In genomic region chr1:112388807-112389206, GRCm38 (mm10) we compare ENCODE assay signal across 10 mouse cellular contexts.
DNase-seq lines count a peak whose midpoint lies in the region; ATAC-seq and TF ChIP-seq lines count a peak whose summit lies in the region.
"Had no signal": no experiment of that assay in that cellular context is flagged by ENCODE, and none has a peak within 500 bp of the region (broad histone marks: within the 10 kb centered on the region; RNA-seq: fewer than 3 reads in every experiment).

No protein-coding gene starts in this region.

- WGBS in lung, embryonic 14.5 days = 36% methylated on average over 3 of the region's 3 CpGs
- 36% methylated on average over 3 of the region's 3 CpGs for WGBS in embryonic facial prominence, embryonic 11.5 days
- WGBS in kidney, postnatal 0 days = 35% methylated on average over 3 of the region's 3 CpGs
- 36% methylated on average over 3 of the region's 3 CpGs for WGBS in liver, postnatal 0 days (ENCODE audit: insufficient replicate concordance)
- WGBS in heart, embryonic 11.5 days (ENCODE audit: insufficient replicate concordance) = 37% methylated on average over 3 of the region's 3 CpGs

- no peaks in the 10 kb centered on the region for H3K27me3 ChIP-seq in lung, embryonic 14.5 days (ENCODE audit: insufficient read depth, low read length)
- no peaks in the 10 kb centered on the region for H3K27me3 ChIP-seq in embryonic facial prominence, embryonic 11.5 days (ENCODE audit: control insufficient read depth, insufficient read depth, low read length)
- no peaks in the 10 kb centered on the region for H3K27me3 ChIP-seq in kidney, postnatal 0 days (ENCODE audit: insufficient read depth, low read length)
- no peaks in the 10 kb centered on the region for H3K27me3 ChIP-seq in liver, postnatal 0 days (ENCODE audit: insufficient read depth, low read length)
- H3K27me3 ChIP-seq in heart, embryonic 11.5 days (ENCODE audit: control insufficient read depth, insufficient read depth, low read length) = no peaks in the 10 kb centered on the region
- H3K27me3 ChIP-seq: embryonic facial prominence, embryonic 12.5 days; liver, embryonic 13.5 days had no signal

- H3K4me3 ChIP-seq in lung, embryonic 14.5 days (ENCODE audit: low read depth, low read length) = no peak overlapping the region
- H3K4me3 ChIP-seq in embryonic facial prominence, embryonic 11.5 days (ENCODE audit: low read depth, low read length) = no peak overlapping the region
- H3K4me3 ChIP-seq in kidney, postnatal 0 days (replicated peaks; ENCODE audit: low read depth, low read length) = no peak overlapping the region
- H3K4me3 ChIP-seq in liver, postnatal 0 days (ENCODE audit: low read depth, low read length) = no peak overlapping the region
- H3K4me3 ChIP-seq in heart, embryonic 11.5 days (ENCODE audit: low read depth, low read length) = no peak overlapping the region
- H3K4me3 ChIP-seq: embryonic facial prominence, embryonic 12.5 days; liver, embryonic 13.5 days had no signal

- peak; percentile 65 for TF ChIP-seq CTCF in lung, embryonic 14.5 days (IDR thresholded peaks at IDR 0.05; ENCODE audit: low read depth)
- peak; percentile 77 for TF ChIP-seq CTCF in kidney, postnatal 0 days (IDR thresholded peaks at IDR 0.05; ENCODE audit: low read depth)
- TF ChIP-seq CTCF in liver, postnatal 0 days (IDR thresholded peaks at IDR 0.05; ENCODE audit: low read depth) = peak; percentile 63

- ATAC-seq in lung, embryonic 14.5 days (ENCODE audit: insufficient read depth) = no peak
- ATAC-seq in embryonic facial prominence, embryonic 11.5 days (replicated peaks; ENCODE audit: insufficient number of reproducible peaks, low FRiP score, low TSS enrichment, low read depth) = 0 out of 2 replicates have a peak, but pooled peaks have one; percentile 39
- ATAC-seq in kidney, postnatal 0 days (replicated peaks; ENCODE audit: low FRiP score, low read depth) = no peak
- ATAC-seq in liver, postnatal 0 days = no peak
- no peak for ATAC-seq in heart, embryonic 11.5 days (replicated peaks; ENCODE audit: insufficient number of reproducible peaks, low FRiP score, low TSS enrichment)

- H3K9me3 ChIP-seq in lung, embryonic 14.5 days (ENCODE audit: low read depth, low read length) = no peaks in the 10 kb centered on the region
- H3K9me3 ChIP-seq in embryonic facial prominence, embryonic 11.5 days (replicated peaks; ENCODE audit: control insufficient read depth, low read length) = no peaks in the 10 kb centered on the region
- no peaks in the 10 kb centered on the region for H3K9me3 ChIP-seq in kidney, postnatal 0 days (replicated peaks; ENCODE audit: low read length)
- no peaks in the 10 kb centered on the region for H3K9me3 ChIP-seq in liver, postnatal 0 days (ENCODE audit: low read length)
- no peaks in the 10 kb centered on the region for H3K9me3 ChIP-seq in heart, embryonic 11.5 days (replicated peaks; ENCODE audit: control insufficient read depth, low read length)
- H3K9me3 ChIP-seq: embryonic facial prominence, embryonic 12.5 days; liver, embryonic 13.5 days had no signal

- no peak overlapping the region for H3K4me2 ChIP-seq in lung, embryonic 14.5 days
- no peak overlapping the region for H3K4me2 ChIP-seq in embryonic facial prominence, embryonic 11.5 days (ENCODE audit: low read depth, low read length)
- H3K4me2 ChIP-seq in kidney, postnatal 0 days (ENCODE audit: low read length) = no peak overlapping the region
- H3K4me2 ChIP-seq in liver, postnatal 0 days (ENCODE audit: low read depth, low read length) = no peak overlapping the region
- H3K4me2 ChIP-seq in heart, embryonic 11.5 days = no peak overlapping the region
- H3K4me2 ChIP-seq: embryonic facial prominence, embryonic 12.5 days; liver, embryonic 13.5 days had no signal

- H3K9ac ChIP-seq in lung, embryonic 14.5 days = no peak overlapping the region
- H3K9ac ChIP-seq in embryonic facial prominence, embryonic 11.5 days (replicated peaks; ENCODE audit: low read length) = no peak overlapping the region
- H3K9ac ChIP-seq in kidney, postnatal 0 days (ENCODE audit: low read depth, low read length) = no peak overlapping the region
- no peak overlapping the region for H3K9ac ChIP-seq in liver, postnatal 0 days (replicated peaks)
- no peak overlapping the region for H3K9ac ChIP-seq in heart, embryonic 11.5 days (ENCODE audit: low read depth, low read length)
- H3K9ac ChIP-seq: embryonic facial prominence, embryonic 12.5 days; liver, embryonic 13.5 days had no signal

- H3K36me3 ChIP-seq in lung, embryonic 14.5 days (ENCODE audit: insufficient read depth) = no peaks in the 10 kb centered on the region
- no peaks in the 10 kb centered on the region for H3K36me3 ChIP-seq in embryonic facial prominence, embryonic 11.5 days (replicated peaks; ENCODE audit: control insufficient read depth, insufficient read depth, low read depth, low read length)
- H3K36me3 ChIP-seq in kidney, postnatal 0 days (ENCODE audit: insufficient read depth, low read length) = no peaks in the 10 kb centered on the region
- H3K36me3 ChIP-seq in liver, postnatal 0 days (replicated peaks; ENCODE audit: insufficient read depth, low read length) = no peaks in the 10 kb centered on the region
- no peaks in the 10 kb centered on the region for H3K36me3 ChIP-seq in heart, embryonic 11.5 days (ENCODE audit: control insufficient read depth, insufficient read depth, low read length)
- H3K36me3 ChIP-seq: embryonic facial prominence, embryonic 12.5 days; liver, embryonic 13.5 days had no signal

- TF ChIP-seq EP300 in liver, postnatal 0 days (IDR thresholded peaks at IDR 0.05; ENCODE audit: low read depth) = no peak

- H3K27ac ChIP-seq in lung, embryonic 14.5 days (ENCODE audit: low read depth) = no peak overlapping the region
- H3K27ac ChIP-seq in embryonic facial prominence, embryonic 11.5 days (replicated peaks; ENCODE audit: low read depth, low read length) = no peak overlapping the region
- no peak overlapping the region for H3K27ac ChIP-seq in kidney, postnatal 0 days
- H3K27ac ChIP-seq in liver, postnatal 0 days (ENCODE audit: low read depth) = no peak overlapping the region
- H3K27ac ChIP-seq in heart, embryonic 11.5 days (ENCODE audit: low read depth, low read length) = no peak overlapping the region
- H3K27ac ChIP-seq: embryonic facial prominence, embryonic 12.5 days; liver, embryonic 13.5 days had no signal

- no peaks in the 10 kb centered on the region for H3K4me1 ChIP-seq in lung, embryonic 14.5 days (ENCODE audit: insufficient read depth)
- H3K4me1 ChIP-seq in embryonic facial prominence, embryonic 11.5 days (ENCODE audit: control insufficient read depth, insufficient read depth, low read length) = no peaks in the 10 kb centered on the region
- H3K4me1 ChIP-seq in kidney, postnatal 0 days (replicated peaks; ENCODE audit: insufficient read depth, low read length) = no peaks in the 10 kb centered on the region
- no peaks in the 10 kb centered on the region for H3K4me1 ChIP-seq in liver, postnatal 0 days (ENCODE audit: insufficient read depth)
- no peaks in the 10 kb centered on the region for H3K4me1 ChIP-seq in heart, embryonic 11.5 days (ENCODE audit: control insufficient read depth, insufficient read depth, low read length)
- H3K4me1 ChIP-seq: embryonic facial prominence, embryonic 12.5 days; liver, embryonic 13.5 days had no signal

- DNase-seq in lung, embryonic 14.5 days = peak; percentile 28
- no peak for DNase-seq in lung, postnatal 10 days
- peak; percentile 47 for DNase-seq in adrenal gland, postnatal 10 days
- peak; percentile 52 for DNase-seq in embryonic facial prominence, embryonic 11.5 days (ENCODE audit: low spot score)
- peak; percentile 21 for DNase-seq in kidney, postnatal 0 days (ENCODE audit: low spot score)
- DNase-seq in liver, postnatal 0 days = peak; percentile 17
- peak; percentile 49 for DNase-seq in right cerebral cortex, postnatal 4 days
- DNase-seq: liver, embryonic 13.5 days had no signal
